Mouse (Mus musculus): ENCODE measurements at regions not wholly inside any gene's neighbourhood (a gene's known extent, or its start where the extent isn't known, plus 50 kb on each side); places are given as distances from the start of the nearest gene placed in this dataset.
A peak's percentile ranks its signal among the peaks of the same experiment; 100 is the strongest.

GRCm38 (mm10) chr13:28545337-28545736 lies 288.0 kb downstream of the Gm11361 start:
- peak; percentile 90 for ATAC-seq (ENCODE audit: low FRiP score, low TSS enrichment)

GRCm38 (mm10) chr13:28544819-28545180 lies 287.5 kb downstream of the Gm11361 start:
- Histone ChIP-seq H3K9ac (ENCODE audit: low read depth, low read length) (no peak overlapping the region), H3K4me3 (ENCODE audit: low read length) (no peak overlapping the region), H3K27me3 (ENCODE audit: control insufficient read depth, insufficient read depth, low read length) (no peaks in the 10 kb centered on the region), H3K9me3 (ENCODE audit: control insufficient read depth, low read length) (no peaks in the 10 kb centered on the region), H3K4me1 (ENCODE audit: control insufficient read depth, insufficient read depth, low read length) (no peaks in the 10 kb centered on the region), H3K36me3 (ENCODE audit: control insufficient read depth, insufficient read depth, low read length) (no peaks in the 10 kb centered on the region), H3K27ac (ENCODE audit: low read depth, low read length) (peak overlapping the region; percentile 70; the same call in 1 of the 2 replicates), H3K4me2 (replicated peaks; ENCODE audit: low read depth, low read length) (0 out of 2 replicates have a peak overlapping the region, but pooled peaks have one; percentile 4)
- 65% methylated on average over 2 of the region's 2 CpGs for WGBS
- ATAC-seq (ENCODE audit: low FRiP score, low TSS enrichment) = no peak

More at GRCm38 (mm10) chr13:28545337-28545736, 288.0 kb downstream of the Gm11361 start:
- no peaks in the 10 kb centered on the region for H3K4me1 ChIP-seq (ENCODE audit: control insufficient read depth, insufficient read depth, low read length)
- peak overlapping the region; percentile 70; the same call in 1 of the 2 replicates for H3K27ac ChIP-seq (ENCODE audit: low read depth, low read length)
- H3K9ac ChIP-seq (ENCODE audit: low read depth, low read length) = no peak overlapping the region
- H3K27me3 ChIP-seq (ENCODE audit: control insufficient read depth, insufficient read depth, low read length) = no peaks in the 10 kb centered on the region
- no peak overlapping the region for H3K4me2 ChIP-seq (replicated peaks; ENCODE audit: low read depth, low read length)
- H3K36me3 ChIP-seq (ENCODE audit: control insufficient read depth, insufficient read depth, low read length) = no peaks in the 10 kb centered on the region
- no peak overlapping the region for H3K4me3 ChIP-seq (ENCODE audit: low read length)
- 18% methylated on average over 2 of the region's 2 CpGs for WGBS
- no peaks in the 10 kb centered on the region for H3K9me3 ChIP-seq (ENCODE audit: control insufficient read depth, low read length)

DNA sequence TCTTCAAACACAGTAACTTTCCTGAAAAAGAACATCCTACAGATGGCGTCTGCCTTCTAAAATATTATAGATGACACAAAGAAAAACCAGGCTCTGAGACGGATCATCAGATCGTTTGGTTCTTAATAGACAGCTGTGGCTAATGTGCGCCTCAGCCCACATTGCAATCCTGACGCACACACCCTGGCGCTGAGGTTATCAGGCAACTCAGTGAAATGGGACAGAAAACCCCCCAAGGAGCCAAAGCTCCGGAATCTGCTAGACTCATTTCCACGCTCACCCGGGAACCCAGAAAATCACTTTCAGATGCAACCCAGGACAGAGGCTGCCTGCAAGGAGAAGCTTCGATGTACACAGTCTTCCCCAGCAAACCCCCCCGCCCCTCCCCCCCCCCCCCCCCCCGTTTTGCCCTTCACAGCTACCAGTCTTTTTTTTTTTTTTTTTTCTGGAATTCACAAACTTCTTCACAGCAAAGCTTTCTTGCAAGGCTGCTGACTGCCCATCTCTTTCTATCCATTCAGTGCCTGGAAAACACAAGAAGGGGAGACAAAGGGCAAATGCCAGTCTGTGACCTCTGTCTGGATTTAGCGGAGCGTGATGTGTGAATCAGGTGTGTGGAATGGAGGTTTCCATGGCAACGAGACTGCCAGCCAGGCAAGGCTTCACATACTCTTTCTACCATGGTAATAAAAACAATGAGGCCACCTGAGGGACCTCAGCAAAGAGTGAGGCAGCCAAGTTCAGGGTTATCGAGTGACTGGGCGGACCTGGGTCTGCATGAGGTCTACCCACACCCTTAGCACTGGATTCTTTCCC lies 286.9 kb downstream of the Gm11361 start:
- H3K36me3 ChIP-seq (ENCODE audit: control insufficient read depth, insufficient read depth, low read length) = no peaks in the 10 kb centered on the region
- no peak overlapping the region for H3K4me3 ChIP-seq (ENCODE audit: low read length)
- H3K4me2 ChIP-seq (replicated peaks; ENCODE audit: low read depth, low read length) = peak overlapping the region; percentile 4; the same call in 1 of the 2 replicates
- H3K9ac ChIP-seq (ENCODE audit: low read depth, low read length) = no peak overlapping the region
- ATAC-seq (ENCODE audit: low FRiP score, low TSS enrichment) = peak; percentile 87
- 28% methylated on average over 16 of the region's 17 CpGs for WGBS
- no peaks in the 10 kb centered on the region for H3K4me1 ChIP-seq (ENCODE audit: control insufficient read depth, insufficient read depth, low read length)
- H3K9me3 ChIP-seq (ENCODE audit: control insufficient read depth, low read length) = no peaks in the 10 kb centered on the region
- peak overlapping the region; percentile 70; the same call in 1 of the 2 replicates for H3K27ac ChIP-seq (ENCODE audit: low read depth, low read length)
- H3K27me3 ChIP-seq (ENCODE audit: control insufficient read depth, insufficient read depth, low read length) = no peaks in the 10 kb centered on the region

DNA sequence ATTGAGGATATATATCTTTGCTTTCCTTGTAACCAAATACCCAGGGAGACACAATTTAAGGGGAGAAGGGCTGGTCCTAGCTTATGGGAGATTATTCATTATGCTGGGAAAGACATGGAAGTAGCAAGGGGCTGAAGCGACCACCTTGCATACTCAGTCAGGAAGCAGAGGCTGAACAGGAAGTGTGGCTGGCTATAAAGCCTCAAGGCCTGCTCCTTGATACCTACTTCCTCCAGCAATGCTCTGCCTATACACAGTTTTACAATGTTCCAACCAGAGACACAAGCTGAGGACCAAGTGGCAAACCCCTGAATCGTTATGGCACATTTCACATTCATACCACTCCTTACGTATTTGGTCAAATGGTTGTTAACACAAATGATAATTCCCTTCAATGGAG lies 284.3 kb downstream of the Gm11361 start:
- Histone ChIP-seq H3K4me3 (ENCODE audit: low read length) (no peak overlapping the region), H3K4me1 (ENCODE audit: control insufficient read depth, insufficient read depth, low read length) (no peaks in the 10 kb centered on the region), H3K36me3 (ENCODE audit: control insufficient read depth, insufficient read depth, low read length) (no peaks in the 10 kb centered on the region), H3K27me3 (ENCODE audit: control insufficient read depth, insufficient read depth, low read length) (no peaks in the 10 kb centered on the region), H3K9ac (ENCODE audit: low read depth, low read length) (no peak overlapping the region), H3K9me3 (ENCODE audit: control insufficient read depth, low read length) (peaks cover 8% of the 10 kb centered on the region; the same call in 1 of the 2 replicates), H3K4me2 (replicated peaks; ENCODE audit: low read depth, low read length) (no peak overlapping the region), H3K27ac (ENCODE audit: low read depth, low read length) (no peak overlapping the region)
- WGBS = 82% methylated on average over 3 of the region's 3 CpGs
- no peak for ATAC-seq (ENCODE audit: low FRiP score, low TSS enrichment)

DNA sequence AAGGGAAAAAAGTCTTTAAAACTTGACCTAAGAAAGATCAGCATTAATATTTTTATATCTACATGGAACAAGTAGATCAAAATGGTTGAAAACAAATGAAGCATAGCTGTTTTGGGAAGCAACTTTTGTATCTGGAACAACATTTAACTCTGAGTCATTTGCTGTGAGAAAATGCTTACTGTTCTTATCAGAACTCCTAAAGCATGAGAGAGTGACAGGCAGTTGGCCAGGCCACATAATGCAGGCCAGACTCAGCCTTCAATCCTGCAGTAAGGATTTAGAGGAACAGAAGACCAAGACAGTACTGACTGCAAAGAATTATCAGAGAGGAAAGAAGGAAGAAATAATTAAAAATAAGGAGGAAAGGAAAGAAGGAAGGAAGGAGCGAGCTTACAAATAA lies 275.8 kb downstream of the Gm11361 start:
- H3K36me3 ChIP-seq (ENCODE audit: control insufficient read depth, insufficient read depth, low read length) = no peaks in the 10 kb centered on the region
- peaks cover 2% of the 10 kb centered on the region; the same call in 1 of the 2 replicates for H3K9me3 ChIP-seq (ENCODE audit: control insufficient read depth, low read length)
- no peak overlapping the region for H3K9ac ChIP-seq (ENCODE audit: low read depth, low read length)
- no peak for ATAC-seq (ENCODE audit: low FRiP score, low TSS enrichment)
- peaks cover 13% of the 10 kb centered on the region for H3K4me1 ChIP-seq (ENCODE audit: control insufficient read depth, insufficient read depth, low read length)
- H3K27ac ChIP-seq (ENCODE audit: low read depth, low read length) = no peak overlapping the region
- WGBS = 90% methylated on average over 1 of the region's 1 CpGs
- H3K4me3 ChIP-seq (ENCODE audit: low read length) = no peak overlapping the region
- H3K27me3 ChIP-seq (ENCODE audit: control insufficient read depth, insufficient read depth, low read length) = no peaks in the 10 kb centered on the region
- H3K4me2 ChIP-seq (replicated peaks; ENCODE audit: low read depth, low read length) = no peak overlapping the region

DNA sequence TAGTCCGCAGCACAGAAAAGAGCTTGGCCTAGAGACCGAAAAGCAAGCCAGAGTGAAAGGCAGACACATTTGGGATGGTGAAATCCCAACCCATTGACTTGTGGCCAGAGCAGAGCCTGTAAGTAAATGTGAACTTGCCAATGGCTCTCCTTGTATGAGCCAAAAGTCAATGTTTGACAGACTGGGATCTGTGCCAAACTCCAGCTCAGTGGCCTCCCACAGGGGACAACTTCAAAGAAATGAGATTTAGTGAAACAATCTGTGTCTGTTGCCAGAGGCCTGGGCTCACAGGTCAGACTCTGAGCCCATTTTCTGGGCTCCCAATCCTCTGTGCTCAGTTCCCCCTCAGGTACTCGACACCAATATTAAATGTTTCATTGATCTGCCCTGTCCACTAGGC lies 274.9 kb downstream of the Gm11361 start:
- Histone ChIP-seq H3K4me3 (ENCODE audit: low read length) (no peak overlapping the region), H3K27ac (ENCODE audit: low read depth, low read length) (peak overlapping the region; percentile 74; the same call in 1 of the 2 replicates), H3K9me3 (ENCODE audit: control insufficient read depth, low read length) (no peaks in the 10 kb centered on the region), H3K4me1 (ENCODE audit: control insufficient read depth, insufficient read depth, low read length) (peaks cover 13% of the 10 kb centered on the region), H3K9ac (ENCODE audit: low read depth, low read length) (no peak overlapping the region), H3K36me3 (ENCODE audit: control insufficient read depth, insufficient read depth, low read length) (no peaks in the 10 kb centered on the region), H3K27me3 (ENCODE audit: control insufficient read depth, insufficient read depth, low read length) (no peaks in the 10 kb centered on the region), H3K4me2 (replicated peaks; ENCODE audit: low read depth, low read length) (no peak overlapping the region)
- ATAC-seq (ENCODE audit: low FRiP score, low TSS enrichment) = peak; percentile 71
- WGBS = 67% methylated on average over 3 of the region's 3 CpGs

- Histone ChIP-seq H3K27me3 (ENCODE audit: control insufficient read depth, insufficient read depth, low read length) (no peaks in the 10 kb centered on the region), H3K9me3 (ENCODE audit: control insufficient read depth, low read length) (no peaks in the 10 kb centered on the region), H3K9ac (ENCODE audit: low read depth, low read length) (no peak overlapping the region), H3K36me3 (ENCODE audit: control insufficient read depth, insufficient read depth, low read length) (no peaks in the 10 kb centered on the region), H3K4me1 (ENCODE audit: control insufficient read depth, insufficient read depth, low read length) (peaks cover 13% of the 10 kb centered on the region), H3K27ac (ENCODE audit: low read depth, low read length) (peak overlapping the region; percentile 74; the same call in 1 of the 2 replicates), H3K4me3 (ENCODE audit: low read length) (no peak overlapping the region), H3K4me2 (replicated peaks; ENCODE audit: low read depth, low read length) (no peak overlapping the region)
- peak; percentile 56; the same call in 1 of the 2 replicates for ATAC-seq (ENCODE audit: low FRiP score, low TSS enrichment)
- 58% methylated on average over 5 of the region's 5 CpGs for WGBS
Measured at GRCm38 (mm10) chr13:28531534-28531999, 274.2 kb downstream of the Gm11361 start.

DNA sequence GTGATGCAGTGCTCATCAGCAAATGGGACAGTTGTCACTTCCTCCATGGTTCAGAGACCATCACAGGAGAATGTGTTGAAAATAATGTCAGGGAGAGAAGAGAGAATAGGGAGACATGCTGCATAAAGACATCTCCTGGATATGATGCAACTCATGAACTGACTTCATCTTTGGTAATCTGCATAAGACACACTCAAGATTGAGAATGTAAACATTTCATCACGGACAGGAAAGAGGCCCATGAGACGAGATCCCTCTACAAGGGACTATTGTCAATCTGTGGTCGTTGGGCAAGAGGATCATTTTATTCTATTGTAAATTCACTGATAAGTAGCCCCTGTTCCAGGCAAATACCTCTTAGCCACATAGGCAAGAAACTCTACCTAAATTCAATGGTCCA lies 273.6 kb downstream of the Gm11361 start:
- WGBS = 78% methylated on average over 3 of the region's 3 CpGs
- Histone ChIP-seq H3K4me2 (replicated peaks; ENCODE audit: low read depth, low read length) (no peak overlapping the region), H3K9me3 (ENCODE audit: control insufficient read depth, low read length) (no peaks in the 10 kb centered on the region), H3K27me3 (ENCODE audit: control insufficient read depth, insufficient read depth, low read length) (no peaks in the 10 kb centered on the region), H3K9ac (ENCODE audit: low read depth, low read length) (no peak overlapping the region), H3K36me3 (ENCODE audit: control insufficient read depth, insufficient read depth, low read length) (no peaks in the 10 kb centered on the region), H3K4me3 (ENCODE audit: low read length) (no peak overlapping the region), H3K27ac (ENCODE audit: low read depth, low read length) (no peak overlapping the region), H3K4me1 (ENCODE audit: control insufficient read depth, insufficient read depth, low read length) (peaks cover 13% of the 10 kb centered on the region)
- ATAC-seq (ENCODE audit: low FRiP score, low TSS enrichment) = no peak

- Histone ChIP-seq H3K27ac (ENCODE audit: low read depth, low read length) (no peak overlapping the region), H3K9ac (ENCODE audit: low read depth, low read length) (no peak overlapping the region), H3K4me3 (ENCODE audit: low read length) (no peak overlapping the region), H3K36me3 (ENCODE audit: control insufficient read depth, insufficient read depth, low read length) (no peaks in the 10 kb centered on the region), H3K4me2 (replicated peaks; ENCODE audit: low read depth, low read length) (no peak overlapping the region), H3K4me1 (ENCODE audit: control insufficient read depth, insufficient read depth, low read length) (peaks cover 13% of the 10 kb centered on the region), H3K27me3 (ENCODE audit: control insufficient read depth, insufficient read depth, low read length) (no peaks in the 10 kb centered on the region), H3K9me3 (ENCODE audit: control insufficient read depth, low read length) (no peaks in the 10 kb centered on the region)
- 88% methylated on average over 4 of the region's 4 CpGs for WGBS
- ATAC-seq (ENCODE audit: low FRiP score, low TSS enrichment) = no peak
Measured at GRCm38 (mm10) chr13:28528898-28529511, 271.7 kb downstream of the Gm11361 start.
